Mouse (Mus musculus) liver, embryonic 14.5 days (tissue): ENCODE results near the gene Grpel1.

Experiments used
- CTCF ChIP-seq: IDR thresholded peaks from 2 replicates; pipeline ENCODE4 v1.5.1; 2016; ENCODE audit warnings: antibody characterized with exemption, low read depth, control low read depth
- EP300 ChIP-seq: IDR thresholded peaks from 2 replicates; pipeline ENCODE4 v1.6.1; 2016; ENCODE audit warnings: antibody characterized with exemption, low read depth

DNA sequence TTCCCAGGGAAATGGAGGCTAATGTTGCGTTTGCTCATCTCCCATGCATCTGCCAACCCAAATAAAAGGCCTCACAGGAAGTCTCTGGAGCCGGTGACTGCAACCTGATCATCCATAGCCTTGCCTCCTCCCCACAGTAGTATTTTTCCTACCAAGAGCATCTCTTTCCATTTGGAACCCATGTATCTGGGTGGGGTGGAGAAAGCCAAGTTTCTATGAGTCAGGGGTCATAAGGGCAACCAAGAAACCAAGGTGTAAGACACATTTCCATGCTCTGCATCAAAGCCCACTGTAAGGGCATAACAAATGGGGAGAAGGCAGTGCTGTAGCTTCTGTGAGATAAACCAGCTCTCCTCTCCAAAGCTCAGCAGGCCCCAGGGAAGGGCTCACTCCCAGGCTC is 3.6 kb upstream of the Grpel1 start:
- TF ChIP-seq CTCF (no peak), EP300 (no peak)
